Mouse (Mus musculus) frontal cortex, adult (tissue): ENCODE data around the gene Evx2.

ENCODE experiments used
- ATAC-seq: cut with Nextera tagmentation; 2 replicates; pipeline ENCODE4 v1.9.2; 2017; ENCODE audit warnings: mild to moderate bottlenecking, moderate library complexity, mixed read lengths; ENCODE audit not compliant: low TSS enrichment

Gene Evx2

GRCm38 (mm10) chr2:74620368-74620767, 39.0 kb downstream of the Evx2 start:
- ATAC-seq, result no peak

DNA sequence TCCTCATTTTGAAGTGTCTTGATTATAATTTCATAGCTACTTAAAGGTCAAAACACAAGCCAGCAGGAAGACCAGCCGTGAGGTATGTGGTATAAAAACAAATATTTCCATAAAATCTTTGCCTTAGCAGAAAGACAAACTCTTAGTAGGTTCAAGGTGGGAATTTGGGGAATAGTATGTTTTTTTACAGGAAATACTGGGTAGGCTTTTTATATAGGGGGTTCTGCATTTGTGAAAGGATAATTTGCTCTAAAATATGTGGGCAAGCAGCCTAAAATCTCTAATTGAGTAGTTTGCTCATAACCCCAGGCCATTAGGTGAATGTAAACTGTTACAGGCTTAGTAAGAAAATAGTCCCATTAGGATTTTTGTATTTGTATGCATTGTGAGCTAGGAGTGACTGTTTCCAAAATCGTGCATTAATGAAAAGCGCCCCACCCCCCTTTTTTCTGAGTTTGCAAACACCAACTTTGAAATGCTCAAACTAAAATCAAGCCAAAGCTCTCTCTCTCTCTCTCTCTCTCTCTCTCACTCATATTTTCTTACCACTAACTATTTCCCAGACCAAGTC, 39.6 kb downstream of the Evx2 start:
- ATAC-seq, result no peak

DNA sequence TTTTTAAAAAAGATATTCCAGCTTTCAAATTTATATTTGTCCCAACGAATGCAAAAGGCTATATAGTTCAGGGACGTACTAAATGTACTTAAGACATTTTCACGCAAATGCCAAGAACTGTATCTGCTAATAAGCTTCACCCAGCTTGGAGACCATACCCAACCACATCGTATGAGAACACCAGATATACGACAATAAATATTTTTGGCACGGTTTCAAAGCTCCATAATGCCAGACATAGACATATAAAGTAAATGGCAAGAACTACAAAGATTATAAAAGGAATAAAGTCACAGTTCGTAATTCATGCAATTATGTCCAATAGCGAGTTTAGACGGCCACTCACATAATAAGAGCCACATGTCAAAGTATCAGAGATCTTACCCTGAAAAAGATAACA, 41.7 kb downstream of the Evx2 start:
- no peak for ATAC-seq

DNA sequence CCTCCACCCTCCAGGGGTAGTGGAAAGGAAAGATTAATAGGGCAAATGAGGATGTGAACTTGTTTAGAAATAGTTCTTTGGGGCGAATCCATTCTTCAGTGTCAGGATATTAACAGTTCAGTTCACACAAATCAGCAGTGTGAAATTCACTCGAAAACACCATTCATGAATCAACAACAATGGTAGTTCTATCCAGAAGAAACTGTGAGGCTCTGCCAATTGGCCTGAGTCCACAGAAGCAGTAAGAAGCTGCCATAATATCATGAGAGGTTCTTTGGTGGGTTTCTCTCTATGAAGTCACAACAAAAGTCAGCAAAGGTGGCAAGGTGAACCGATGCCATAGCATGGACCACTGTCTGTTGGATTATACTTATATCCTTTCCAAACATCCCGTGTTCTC, 48.0 kb downstream of the Evx2 start:
- ATAC-seq, result no peak

GRCm38 (mm10) chr2:74609350-74609749, 50.0 kb downstream of the Evx2 start:
- ATAC-seq, result no peak

GRCm38 (mm10) chr2:74606087-74606760, 53.1 kb downstream of the Evx2 start:
- no peak for ATAC-seq

DNA sequence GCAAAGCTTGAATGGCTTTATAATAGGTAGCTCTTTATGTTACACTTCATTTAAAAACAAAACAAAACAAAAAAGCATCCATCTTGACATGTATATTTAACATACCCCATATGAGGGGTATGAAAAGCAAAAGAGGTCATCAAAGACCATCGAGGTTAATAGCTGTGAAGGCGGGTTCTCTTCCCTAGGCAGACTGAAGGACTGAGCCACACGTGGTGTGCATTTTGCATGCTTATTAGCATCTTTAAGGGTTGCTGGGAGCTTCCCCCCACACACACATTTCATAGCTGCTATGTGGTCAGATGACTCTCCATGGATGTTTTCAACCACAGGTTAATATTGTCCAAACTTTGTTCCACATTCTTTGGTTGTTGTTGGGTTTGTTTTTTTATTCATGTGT, 55.3 kb downstream of the Evx2 start:
- no peak for ATAC-seq
